Mouse (Mus musculus): ENCODE data around the gene Slc25a39. TPM values are rescaled to one million over a fixed set of nuclear protein-coding genes. Genes with fewer than 3 reads are reported as not detected.

The Slc25a39 gene
- 348 and 407 TPM in 2 replicates for polyA plus RNA-seq (2012; rRNA removed)

- Histone ChIP-seq H3K4me3 (ENCODE audit: extremely low read depth, insufficient read depth, insufficient read length) (peak within 1 kb of the TSS; percentile 99), H3K36me3 (ENCODE audit: control insufficient read depth, insufficient read depth, low read length) (peaks cover 5% of the 10 kb centered on the region), H3K27me3 (ENCODE audit: control insufficient read depth, insufficient read depth, low read length) (no peaks in the 10 kb centered on the region), H3K4me1 (ENCODE audit: control insufficient read depth, insufficient read depth, insufficient read length) (no peaks in the 10 kb centered on the region), H3K27ac (ENCODE audit: insufficient read depth, low read length) (peak within 1 kb of the TSS; percentile 94)
- no peak for DNase-seq (ENCODE audit: low read depth in 1 of 2, low spot score in 2 of 2)
- under 1% methylated on average over 19 of the region's 19 CpGs for WGBS
- TF ChIP-seq POLR2A (IDR thresholded peaks at IDR 0.05; ENCODE audit: low read depth, low read length) (no peak), CTCF (IDR thresholded peaks at IDR 0.05; ENCODE audit: extremely low read depth, insufficient read depth, insufficient read length, insufficient replicate concordance) (no peak)
These were observed at the start of gene Slc25a39 for GRCm38 (mm10) chr11:102407834-102408215. Gene Slc25a39 (minus strand): TSS chr11:102407946.

DNA sequence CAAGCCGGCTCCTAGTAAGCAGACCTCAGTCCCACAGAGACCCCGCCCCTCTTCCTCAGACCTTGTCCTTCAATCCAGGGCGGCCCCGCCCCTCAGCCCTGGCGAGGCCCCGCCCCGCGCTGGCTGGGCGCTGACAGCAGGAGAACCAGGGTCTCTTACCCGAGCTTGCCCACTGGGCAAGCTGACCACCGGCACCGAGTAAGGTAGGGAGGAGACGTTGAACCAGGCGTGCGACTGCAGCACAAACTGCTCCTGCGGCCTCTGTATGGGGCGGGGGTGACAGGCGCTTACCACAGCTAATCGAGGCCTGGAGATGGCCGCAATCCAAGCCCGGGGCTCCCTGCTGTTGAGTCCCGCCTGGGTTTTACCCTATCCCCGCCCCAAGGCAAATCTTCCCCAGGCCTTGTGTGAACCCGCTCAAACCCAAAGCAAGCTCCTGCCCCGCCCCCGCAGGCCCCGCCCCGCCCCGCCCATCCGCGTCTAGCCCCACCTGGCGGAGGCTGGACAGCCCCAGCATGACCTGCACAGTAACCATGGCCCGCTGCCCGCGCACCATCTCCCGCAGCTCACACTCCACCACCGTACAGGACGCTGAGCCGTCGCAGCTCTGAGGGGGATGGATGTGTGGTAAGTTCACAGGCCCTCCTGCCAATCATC, 48.1 kb upstream of the Slc25a39 start:
- DNase-seq (ENCODE audit: low read depth in 1 of 2, low spot score in 2 of 2): peak in 1 of 2 experiments; percentile 9
- H3K27me3 ChIP-seq (ENCODE audit: control insufficient read depth, insufficient read depth, low read length): peaks cover 10% of the 10 kb centered on the region
- no peak overlapping the region for H3K27ac ChIP-seq (ENCODE audit: insufficient read depth, low read length)
- H3K4me3 ChIP-seq (ENCODE audit: extremely low read depth, insufficient read depth, insufficient read length): peak overlapping the region; percentile 44; the same call in 1 of the 2 replicates
- TF ChIP-seq POLR2A (IDR thresholded peaks at IDR 0.05; ENCODE audit: low read depth, low read length) (no peak), CTCF (IDR thresholded peaks at IDR 0.05; ENCODE audit: extremely low read depth, insufficient read depth, insufficient read length, insufficient replicate concordance) (peak; percentile 14; the same call in 1 of the 2 replicates)
- WGBS: under 1% methylated on average over 40 of the region's 40 CpGs
- peaks cover 10% of the 10 kb centered on the region for H3K4me1 ChIP-seq (ENCODE audit: control insufficient read depth, insufficient read depth, insufficient read length)
- no peaks in the 10 kb centered on the region for H3K36me3 ChIP-seq (ENCODE audit: control insufficient read depth, insufficient read depth, low read length)

- Histone ChIP-seq H3K36me3 (ENCODE audit: control insufficient read depth, insufficient read depth, low read length) (no peaks in the 10 kb centered on the region), H3K27ac (ENCODE audit: insufficient read depth, low read length) (no peak overlapping the region), H3K27me3 (ENCODE audit: control insufficient read depth, insufficient read depth, low read length) (peaks cover 12% of the 10 kb centered on the region), H3K4me1 (ENCODE audit: control insufficient read depth, insufficient read depth, insufficient read length) (peaks cover 10% of the 10 kb centered on the region), H3K4me3 (ENCODE audit: extremely low read depth, insufficient read depth, insufficient read length) (no peak overlapping the region)
- DNase-seq (ENCODE audit: low read depth in 1 of 2, low spot score in 2 of 2): no peak
- WGBS: 52% methylated on average over 10 of the region's 10 CpGs
- TF ChIP-seq CTCF (IDR thresholded peaks at IDR 0.05; ENCODE audit: extremely low read depth, insufficient read depth, insufficient read length, insufficient replicate concordance): no peak
These were observed 45.4 kb upstream of the Slc25a39 start for GRCm38 (mm10) chr11:102453131-102453530.

DNA sequence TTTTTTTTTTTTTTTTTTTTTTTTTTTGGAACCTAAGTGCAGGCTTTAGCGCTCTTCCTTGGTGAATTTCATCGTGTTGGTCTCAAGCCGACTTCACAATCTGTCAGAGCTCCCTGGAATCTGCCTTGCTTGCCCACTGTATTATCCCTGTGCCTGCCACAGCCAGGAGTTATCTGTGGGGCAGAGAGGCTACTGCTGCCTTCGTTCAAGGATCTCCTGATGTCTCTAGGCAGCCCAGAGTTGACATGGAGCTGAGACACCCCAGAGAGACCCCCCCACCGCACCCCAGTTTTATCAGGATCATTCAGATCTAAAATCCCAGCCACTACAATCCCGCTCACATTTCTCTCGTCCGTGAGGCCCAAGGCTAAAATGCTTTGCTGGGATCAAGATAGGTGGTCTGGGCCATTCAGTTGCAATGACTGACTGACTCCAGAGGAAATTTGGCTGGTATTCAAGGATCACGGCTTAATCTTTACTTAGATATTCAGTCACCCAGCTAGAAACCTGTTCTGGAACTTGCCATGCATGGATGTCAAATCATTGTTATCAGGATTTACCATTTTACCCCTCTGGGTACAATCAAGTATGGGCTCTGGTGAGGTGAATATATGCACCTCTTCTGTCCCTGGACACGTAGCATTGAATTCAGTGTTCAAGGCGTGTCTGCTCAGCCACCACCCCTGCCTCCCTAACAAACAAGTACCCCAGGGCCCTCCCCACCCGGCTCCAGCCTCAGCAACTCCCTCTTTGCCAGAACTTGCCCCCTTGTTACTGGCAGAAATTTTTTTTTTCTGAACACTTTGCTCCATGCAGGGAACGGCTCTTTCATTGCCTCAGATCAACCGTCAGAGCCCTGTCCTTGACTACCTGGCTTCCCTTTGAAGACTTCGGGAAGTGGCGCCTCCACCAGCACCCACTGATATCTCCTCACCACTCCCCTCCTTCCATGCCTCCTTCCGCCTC, 41.6 kb upstream of the Slc25a39 start:
- H3K27me3 ChIP-seq (ENCODE audit: control insufficient read depth, insufficient read depth, low read length): peaks cover 20% of the 10 kb centered on the region
- H3K4me3 ChIP-seq (ENCODE audit: extremely low read depth, insufficient read depth, insufficient read length): no peak overlapping the region
- no peaks in the 10 kb centered on the region for H3K36me3 ChIP-seq (ENCODE audit: control insufficient read depth, insufficient read depth, low read length)
- no peak for TF ChIP-seq CTCF (IDR thresholded peaks at IDR 0.05; ENCODE audit: extremely low read depth, insufficient read depth, insufficient read length, insufficient replicate concordance)
- no peak for TF ChIP-seq POLR2A (IDR thresholded peaks at IDR 0.05; ENCODE audit: low read depth, low read length)
- no peak for DNase-seq (ENCODE audit: low read depth in 1 of 2, low spot score in 2 of 2)
- H3K27ac ChIP-seq (ENCODE audit: insufficient read depth, low read length): no peak overlapping the region
- WGBS: 71% methylated on average over 17 of the region's 17 CpGs
- H3K4me1 ChIP-seq (ENCODE audit: control insufficient read depth, insufficient read depth, insufficient read length): peaks cover 6% of the 10 kb centered on the region; the same call in 1 of the 2 replicates

GRCm38 (mm10) chr11:102448327-102448726, 40.6 kb upstream of the Slc25a39 start:
- WGBS: 36% methylated on average over 8 of the region's 8 CpGs
- no peak for DNase-seq (ENCODE audit: low read depth in 1 of 2, low spot score in 2 of 2)
- Histone ChIP-seq H3K4me1 (ENCODE audit: control insufficient read depth, insufficient read depth, insufficient read length) (peaks cover 6% of the 10 kb centered on the region; the same call in 1 of the 2 replicates), H3K27me3 (ENCODE audit: control insufficient read depth, insufficient read depth, low read length) (peaks cover 19% of the 10 kb centered on the region), H3K36me3 (ENCODE audit: control insufficient read depth, insufficient read depth, low read length) (no peaks in the 10 kb centered on the region), H3K27ac (ENCODE audit: insufficient read depth, low read length) (no peak overlapping the region), H3K4me3 (ENCODE audit: extremely low read depth, insufficient read depth, insufficient read length) (no peak overlapping the region)
- TF ChIP-seq POLR2A (IDR thresholded peaks at IDR 0.05; ENCODE audit: low read depth, low read length) (no peak), CTCF (IDR thresholded peaks at IDR 0.05; ENCODE audit: extremely low read depth, insufficient read depth, insufficient read length, insufficient replicate concordance) (no peak)

GRCm38 (mm10) chr11:102447497-102447896, 39.8 kb upstream of the Slc25a39 start, which contains the start of gene Fam171a2:
Gene Fam171a2 (minus strand): TSS chr11:102447682.
- WGBS: under 1% methylated on average over 40 of the region's 40 CpGs
- peaks cover 19% of the 10 kb centered on the region for H3K27me3 ChIP-seq (ENCODE audit: control insufficient read depth, insufficient read depth, low read length)
- H3K27ac ChIP-seq (ENCODE audit: insufficient read depth, low read length): no peak within 1 kb of the TSS
- TF ChIP-seq CTCF (IDR thresholded peaks at IDR 0.05; ENCODE audit: extremely low read depth, insufficient read depth, insufficient read length, insufficient replicate concordance): peak; percentile 52
- no peak for TF ChIP-seq POLR2A (IDR thresholded peaks at IDR 0.05; ENCODE audit: low read depth, low read length)
- peak in 1 of 2 experiments; percentile 50 for DNase-seq (ENCODE audit: low read depth in 1 of 2, low spot score in 2 of 2)
- H3K4me1 ChIP-seq (ENCODE audit: control insufficient read depth, insufficient read depth, insufficient read length): peaks cover 6% of the 10 kb centered on the region; the same call in 1 of the 2 replicates
- H3K4me3 ChIP-seq (ENCODE audit: extremely low read depth, insufficient read depth, insufficient read length): peak within 1 kb of the TSS; percentile 54
- no peaks in the 10 kb centered on the region for H3K36me3 ChIP-seq (ENCODE audit: control insufficient read depth, insufficient read depth, low read length)
